Mouse (Mus musculus): Measurements from ENCODE around the gene Pilra. TPM values are rescaled to one million over a fixed set of nuclear protein-coding genes. Genes with fewer than 3 reads are reported as not detected.

Pilra gene
- total RNA-seq, 2 experiments from 2014 or later = 1.7 to 2.4 TPM

DNA sequence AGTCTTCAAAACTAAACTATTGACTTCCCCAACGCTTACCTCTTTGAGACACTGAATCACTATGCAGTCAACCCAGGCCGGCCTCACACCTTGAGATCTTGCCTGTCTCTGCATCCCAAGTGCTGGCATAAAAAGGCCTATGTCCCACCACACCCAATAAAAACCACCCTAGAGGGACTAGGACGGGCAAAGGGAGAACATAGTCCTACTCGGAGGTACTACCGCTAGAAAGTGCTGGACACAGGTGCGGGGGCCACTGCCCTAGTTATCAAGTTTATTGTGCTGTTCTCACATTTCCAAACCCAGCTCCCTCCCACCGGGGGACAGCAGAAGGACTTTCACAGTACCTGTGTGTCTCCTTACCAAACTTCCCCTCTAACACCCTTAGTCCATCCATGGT, 54.4 kb downstream of the Pilra start:
- no peak for DNase-seq (ENCODE audit: low spot score in 2 of 2)

DNA sequence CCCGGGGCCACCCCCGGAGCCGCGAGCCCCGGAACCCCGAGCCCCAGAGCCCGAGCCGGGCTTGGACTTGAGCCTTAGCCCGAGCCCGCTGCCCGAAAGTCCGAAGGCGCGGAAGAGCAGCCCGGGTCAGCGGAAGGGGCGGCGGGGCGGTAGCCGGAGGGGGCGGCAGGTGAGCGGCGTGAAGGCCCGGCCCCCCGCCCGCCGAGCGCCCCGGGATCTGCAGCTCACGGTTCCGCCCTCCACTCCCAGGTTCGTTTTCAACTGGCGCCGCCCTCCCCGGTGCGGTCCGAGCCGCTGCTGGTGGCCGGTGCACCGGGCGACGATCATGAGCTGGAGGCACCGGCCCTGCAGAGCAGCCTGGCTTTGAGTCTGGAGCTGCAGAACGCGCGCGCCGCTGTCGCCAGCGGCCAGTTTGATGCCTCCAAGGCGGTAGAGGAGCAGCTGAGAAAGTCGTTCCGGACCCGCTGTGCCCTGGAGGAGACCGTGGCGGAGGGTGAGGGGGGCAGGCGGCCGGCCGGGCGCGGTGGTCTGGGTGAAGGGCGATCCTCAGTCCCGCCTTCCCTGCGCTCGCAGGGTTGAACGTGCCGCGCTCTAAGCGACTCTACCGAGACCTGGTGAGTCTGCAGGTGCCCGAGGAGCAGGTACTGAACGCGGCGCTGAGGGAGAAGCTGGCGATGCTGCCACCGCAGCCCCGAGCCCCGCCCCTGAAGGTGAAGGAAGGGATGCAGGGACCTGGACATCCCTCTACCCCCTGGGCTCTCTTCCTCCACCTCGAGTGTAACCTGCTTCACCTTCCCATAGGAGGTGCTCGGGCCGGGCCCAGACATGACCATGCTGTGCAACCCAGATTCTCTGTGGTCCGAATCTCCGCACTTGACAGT, 56.8 kb downstream of the Pilra start:
- DNase-seq (ENCODE audit: low spot score in 2 of 2) = peak in 1 of 2 experiments; percentile 39

DNA sequence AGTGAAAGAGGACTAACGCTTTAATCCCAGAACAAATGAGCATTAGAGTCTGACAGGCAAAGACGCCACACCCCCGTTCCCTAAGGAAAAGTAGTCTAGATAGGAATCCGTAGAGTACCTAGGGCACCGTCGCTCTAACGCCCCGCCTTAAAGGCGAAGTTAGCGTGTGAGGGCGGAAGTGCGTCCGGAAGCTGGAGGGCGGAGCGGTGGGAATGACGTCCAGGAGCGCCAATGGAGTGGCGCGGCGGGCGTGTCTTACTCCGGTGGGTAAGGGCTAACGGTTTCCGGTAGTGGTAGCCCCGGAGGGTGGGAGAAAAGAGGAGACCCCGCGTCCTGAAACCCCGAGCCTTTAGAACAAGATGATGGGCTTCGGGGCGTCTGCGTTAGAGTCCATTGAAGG, 57.4 kb downstream of the Pilra start, which contains the start of gene Ppp1r35:
TSS of gene Ppp1r35 (plus strand) at position 215 of the 400 bp plus-strand sequence.
- DNase-seq (ENCODE audit: low spot score in 2 of 2) = peak; percentile 91 to 96

DNA sequence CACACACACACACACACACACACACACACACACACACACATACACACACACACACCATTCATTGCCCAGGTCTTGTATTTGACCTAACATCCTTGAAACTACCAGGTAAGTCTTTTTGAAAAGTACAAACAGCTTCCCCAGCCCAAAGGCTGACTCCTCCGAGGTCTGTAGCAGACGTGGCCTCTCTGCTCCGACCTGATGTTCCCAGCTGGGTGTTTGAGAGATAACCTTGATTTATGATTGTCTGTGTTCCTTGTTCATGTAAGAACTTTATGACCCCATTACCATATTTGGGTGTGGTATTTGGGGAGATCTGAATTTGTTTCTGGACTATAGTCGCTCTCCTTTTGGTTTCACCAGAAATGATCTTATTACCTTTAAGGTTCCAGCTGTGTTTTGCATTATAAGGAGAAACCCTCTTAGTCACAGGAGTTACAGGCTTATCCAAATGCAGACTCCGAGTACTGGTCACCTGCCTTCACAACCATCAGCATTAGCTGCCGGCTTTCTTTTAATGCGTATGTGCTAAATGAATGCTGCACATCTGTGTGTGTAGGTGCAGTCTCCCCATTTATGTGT, 58.7 kb downstream of the Pilra start:
- no peak for DNase-seq (ENCODE audit: low spot score in 2 of 2)

DNA sequence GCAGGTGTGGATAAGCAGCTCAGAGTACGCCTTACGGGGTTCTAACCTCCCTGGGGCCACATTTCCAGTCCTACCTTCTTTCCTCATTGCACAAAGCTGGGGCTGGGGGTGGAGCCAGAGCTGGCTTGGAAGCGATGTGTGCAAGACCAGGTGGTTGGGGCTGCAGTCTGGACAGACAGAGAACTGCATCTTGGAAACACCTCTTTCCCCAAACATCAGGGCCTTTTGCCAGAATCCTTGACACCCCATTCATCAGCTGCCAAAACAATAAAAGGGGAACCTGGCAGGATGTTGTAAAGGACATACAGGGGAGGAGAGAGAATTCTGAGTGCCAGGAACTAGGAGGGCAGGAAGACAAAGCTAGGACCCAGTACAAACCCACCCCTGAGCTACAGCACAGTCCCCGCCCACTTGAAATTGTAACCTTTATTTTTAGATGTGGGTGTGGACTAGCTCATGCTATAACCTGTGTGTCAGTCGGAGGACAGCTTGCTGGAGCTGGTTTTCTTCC, 59.6 kb downstream of the Pilra start:
- DNase-seq (ENCODE audit: low spot score in 2 of 2) = no peak

DNA sequence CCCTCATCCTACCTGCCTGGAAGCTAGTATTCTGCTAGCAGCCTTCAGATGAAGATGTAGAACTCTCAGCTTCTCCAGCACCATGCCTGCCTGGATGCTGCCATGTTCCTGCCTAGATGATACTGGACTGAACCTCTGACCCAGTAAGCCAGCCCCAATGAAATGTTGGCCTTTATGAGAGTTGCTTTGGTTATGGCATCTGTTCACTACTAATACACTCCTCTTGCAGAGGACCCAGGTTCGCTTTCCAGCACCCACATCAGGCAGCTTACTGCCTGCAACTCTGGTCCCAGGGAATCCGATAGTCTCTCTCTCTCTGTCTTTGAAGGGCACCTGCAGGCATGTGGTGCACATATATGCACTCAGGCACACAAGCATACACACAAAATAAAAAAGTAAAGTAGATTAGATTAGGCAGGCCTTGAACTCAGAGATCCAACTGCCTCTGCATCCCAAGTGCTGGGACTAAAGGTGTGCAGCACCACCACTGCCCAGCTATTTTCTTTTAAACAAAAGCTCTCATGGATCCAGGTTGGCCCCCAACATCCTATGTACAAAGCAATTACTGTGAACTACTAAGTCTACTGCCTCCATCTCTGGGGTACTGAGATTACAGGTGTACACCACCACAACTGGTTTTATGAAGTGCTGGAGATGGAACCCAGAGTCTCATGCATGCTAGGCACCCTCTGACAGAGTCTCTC, 60.3 kb downstream of the Pilra start:
- DNase-seq (ENCODE audit: low spot score in 2 of 2) = no peak

DNA sequence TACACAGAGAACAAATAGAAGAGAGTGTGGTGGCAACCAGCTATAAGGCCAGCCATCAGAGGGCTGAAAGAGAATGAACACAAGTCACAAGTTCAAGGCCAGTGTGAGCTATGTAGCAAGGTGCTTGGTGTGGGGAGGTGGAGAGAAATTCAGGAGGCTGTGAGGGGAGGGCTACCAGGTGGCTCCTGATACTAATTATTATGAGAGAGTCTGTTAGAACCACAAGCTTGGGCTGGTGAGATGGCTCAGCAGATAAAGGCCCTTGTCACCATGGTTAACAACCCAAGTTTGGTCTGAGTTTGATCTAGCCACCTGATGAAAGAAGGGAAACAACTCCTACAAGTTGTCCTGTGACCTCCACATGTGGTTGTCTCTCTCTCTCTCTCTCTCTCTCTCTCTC, 63.3 kb downstream of the Pilra start:
- no peak for DNase-seq (ENCODE audit: low spot score in 2 of 2)

Other genes with a start within 250 kb of the Pilra start
- gene Mospd3, start 235.2 kb downstream of the Pilra start, total RNA-seq (2021) = 10 to 100 TPM; 31.1 to 35.3 TPM
- 100 to 1,000 TPM; 362 to 399 TPM for gene Pcolce, start 222.5 kb downstream of the Pilra start, total RNA-seq (2021)
- under 1 TPM; 0.74 to 0.80 TPM for gene Fbxo24, start 207.3 kb downstream of the Pilra start, total RNA-seq (2021)
- 10 to 100 TPM; 19.2 to 23.0 TPM for gene Lrch4, start 207.2 kb downstream of the Pilra start, total RNA-seq (2021)
- 10 to 100 TPM in 1 of 2 experiments, 1 to 10 TPM in 1; 8.6 to 11.0 TPM for gene Gm20605, start 207.1 kb downstream of the Pilra start, total RNA-seq (2021)
- gene Sap25, start 194.9 kb downstream of the Pilra start, total RNA-seq (2021) = 1 to 10 TPM; 3.2 to 3.8 TPM
- 1 to 10 TPM in 1 of 2 experiments, under 1 TPM in 1; 0.59 to 1.2 TPM for gene Irs3, start 190.6 kb downstream of the Pilra start, total RNA-seq (2021)
- gene Agfg2, start 151.6 kb downstream of the Pilra start, total RNA-seq (2021) = 1 to 10 TPM; 7.8 to 7.9 TPM
- 1 to 10 TPM in 1 of 2 experiments, under 1 TPM in 1; 0.73 to 1.2 TPM for gene Nyap1, start 94.7 kb downstream of the Pilra start, total RNA-seq (2021)
- gene Tsc22d4, start 90.6 kb downstream of the Pilra start, total RNA-seq (2021) = 100 to 1,000 TPM; 162 to 187 TPM
- 10 to 100 TPM; 14.5 to 15.8 TPM for gene Ppp1r35, start 57.4 kb downstream of the Pilra start, total RNA-seq (2021)
- gene Mepce, start 48.6 kb downstream of the Pilra start, total RNA-seq (2021) = 10 to 100 TPM; 25.0 to 34.2 TPM
- gene Zcwpw1, start 48.5 kb downstream of the Pilra start, total RNA-seq (2021) = 1 to 10 TPM; 4.3 to 5.6 TPM
- under 1 TPM; 0.59 to 0.98 TPM for gene Pilrb1, start 21.8 kb upstream of the Pilra start, total RNA-seq (2021)
- 1 to 10 TPM in 1 of 2 experiments, under 1 TPM in 1; 0.69 to 1.1 TPM for gene Pilrb2, start 35.5 kb upstream of the Pilra start, total RNA-seq (2021)
- gene Cyp3a13, start 85.3 kb upstream of the Pilra start, total RNA-seq (2021) = under 1 TPM in 1 of 2 experiments, not detected in 1; 0.10 TPM
- 10 to 100 TPM in 1 of 2 experiments, 1 to 10 TPM in 1; 8.1 to 10.3 TPM for gene Gjc3, start 126.8 kb upstream of the Pilra start, total RNA-seq (2021)
- gene Azgp1, start 145.2 kb upstream of the Pilra start, total RNA-seq (2021) = 1 to 10 TPM in 1 of 2 experiments, under 1 TPM in 1; 0.37 to 1.2 TPM
- gene Smok3a, start 185.0 kb upstream of the Pilra start, total RNA-seq (2021) = not detected
- not detected for gene Smok3b, start 185.1 kb upstream of the Pilra start, total RNA-seq (2021)
- gene Smok3c, start 216.9 kb upstream of the Pilra start, total RNA-seq (2021) = not detected
- gene Zkscan1, start 248.8 kb upstream of the Pilra start, total RNA-seq (2021) = 10 to 100 TPM; 18.7 to 19.4 TPM